Mouse (Mus musculus) kidney, postnatal 4 days (tissue): ENCODE measurements around the gene Ctrc.

Experiments
- DNase-seq, 2 experiments: peaks; one replicate each; pipeline ENCODE4 v3.0.0; 2021; ENCODE audit warnings: mixed read lengths in 2 of 2

Ctrc gene

GRCm38 (mm10) chr4:141845999-141846398, at the start of gene Ctrc:
Ctrc (minus strand) TSS chr4:141846359.
- DNase-seq = no peak

- DNase-seq = peak; percentile 56 to 65
These were observed 49.6 kb upstream of the Ctrc start for GRCm38 (mm10) chr4:141895772-141896171.

DNA sequence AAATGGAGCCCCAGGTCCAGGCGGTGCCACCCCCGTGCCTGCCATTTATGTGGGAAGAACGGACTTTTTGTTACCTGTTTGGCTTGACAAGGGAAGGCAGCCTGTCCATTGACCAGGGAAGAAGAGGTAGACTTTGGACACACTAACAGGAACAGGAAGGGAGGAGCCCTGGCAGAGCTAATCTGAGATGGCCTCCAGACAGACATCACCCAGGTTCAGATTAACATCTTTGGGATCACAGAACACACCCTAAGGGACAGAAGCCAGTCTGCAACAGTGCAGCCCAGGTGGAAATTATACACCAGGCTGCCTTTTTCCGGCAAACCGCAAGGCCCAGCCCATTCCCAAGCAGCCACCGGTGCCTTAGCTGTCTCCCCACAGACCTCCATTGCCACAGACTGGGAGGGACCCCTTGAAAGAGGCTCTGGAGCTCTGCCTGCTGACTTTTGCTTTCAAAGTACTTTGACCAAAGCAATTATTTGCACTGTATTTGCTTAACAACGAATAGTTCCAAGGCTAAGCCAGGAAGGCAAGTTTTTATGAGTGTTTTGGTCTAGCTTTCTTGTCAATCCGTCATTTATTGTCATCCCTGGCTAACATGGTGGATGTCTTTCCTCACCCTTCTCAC, 47.1 kb upstream of the Ctrc start:
- DNase-seq = no peak

- DNase-seq = no peak
These were observed 40.3 kb upstream of the Ctrc start for GRCm38 (mm10) chr4:141886385-141886968.

- DNase-seq = no peak
These were observed 39.3 kb upstream of the Ctrc start for GRCm38 (mm10) chr4:141885451-141885850.

DNA sequence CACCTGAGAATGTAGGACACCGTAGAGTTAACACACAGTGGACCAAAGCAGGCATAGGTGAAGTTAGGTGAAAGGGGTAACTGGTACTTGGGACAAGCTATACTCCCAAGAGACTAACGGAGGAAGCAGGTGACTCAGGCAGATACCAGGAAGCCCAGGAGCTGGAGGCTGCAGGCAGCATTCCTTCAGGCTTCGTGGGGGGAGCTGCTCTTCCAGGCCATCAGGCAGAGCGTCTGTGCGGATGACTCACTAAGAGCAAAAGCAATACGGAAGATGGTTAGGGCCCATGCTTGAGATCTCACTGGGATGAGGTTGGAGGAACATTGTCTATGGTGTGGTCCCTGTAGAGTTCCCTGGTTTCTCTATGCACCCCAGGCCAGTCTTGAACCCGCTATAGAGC, 36.7 kb upstream of the Ctrc start:
- no peak for DNase-seq

GRCm38 (mm10) chr4:141881950-141882349, 35.8 kb upstream of the Ctrc start:
- DNase-seq = no peak

GRCm38 (mm10) chr4:141881289-141881914, 35.2 kb upstream of the Ctrc start:
- DNase-seq = no peak

DNA sequence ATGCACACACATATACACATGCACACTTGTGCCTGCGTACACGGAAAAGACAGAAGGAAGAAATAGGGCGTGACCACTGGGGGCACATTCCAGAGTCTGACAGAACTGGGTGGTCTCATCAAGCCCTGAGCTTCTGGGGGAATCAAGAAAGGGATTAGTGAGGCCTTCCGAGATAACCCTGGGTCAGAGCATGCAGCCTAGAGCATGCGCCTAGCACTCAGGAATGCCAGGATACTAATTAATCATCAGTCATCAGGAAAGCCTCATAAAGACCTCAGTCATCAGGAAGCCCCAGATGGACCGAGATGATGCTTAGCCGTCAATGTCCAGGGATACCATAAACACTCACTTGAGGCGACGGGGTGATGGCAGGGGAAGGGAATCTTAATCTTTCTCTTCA, 33.7 kb upstream of the Ctrc start:
- DNase-seq = no peak

- DNase-seq = no peak
These were observed 32.9 kb upstream of the Ctrc start for GRCm38 (mm10) chr4:141879074-141879473.

DNA sequence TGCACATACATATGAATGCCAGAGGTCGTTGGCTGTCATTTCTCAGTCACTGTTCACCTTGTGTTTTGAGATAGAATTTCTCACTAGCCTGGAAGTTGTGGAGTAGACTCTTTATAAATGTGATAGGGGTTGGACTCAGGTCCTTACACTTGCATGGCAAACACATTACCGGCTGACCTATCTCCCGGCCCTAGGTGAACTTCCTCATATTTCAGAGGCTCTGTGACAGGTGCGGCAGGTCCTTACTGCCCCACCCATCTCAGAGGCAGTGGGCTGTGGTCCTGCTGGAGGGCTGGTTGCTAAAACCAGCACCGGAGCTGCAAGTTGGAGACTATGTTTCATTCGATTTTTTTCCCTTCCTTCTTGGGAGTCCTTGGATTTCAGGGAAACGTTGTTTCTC, 32.5 kb upstream of the Ctrc start:
- DNase-seq = no peak

DNA sequence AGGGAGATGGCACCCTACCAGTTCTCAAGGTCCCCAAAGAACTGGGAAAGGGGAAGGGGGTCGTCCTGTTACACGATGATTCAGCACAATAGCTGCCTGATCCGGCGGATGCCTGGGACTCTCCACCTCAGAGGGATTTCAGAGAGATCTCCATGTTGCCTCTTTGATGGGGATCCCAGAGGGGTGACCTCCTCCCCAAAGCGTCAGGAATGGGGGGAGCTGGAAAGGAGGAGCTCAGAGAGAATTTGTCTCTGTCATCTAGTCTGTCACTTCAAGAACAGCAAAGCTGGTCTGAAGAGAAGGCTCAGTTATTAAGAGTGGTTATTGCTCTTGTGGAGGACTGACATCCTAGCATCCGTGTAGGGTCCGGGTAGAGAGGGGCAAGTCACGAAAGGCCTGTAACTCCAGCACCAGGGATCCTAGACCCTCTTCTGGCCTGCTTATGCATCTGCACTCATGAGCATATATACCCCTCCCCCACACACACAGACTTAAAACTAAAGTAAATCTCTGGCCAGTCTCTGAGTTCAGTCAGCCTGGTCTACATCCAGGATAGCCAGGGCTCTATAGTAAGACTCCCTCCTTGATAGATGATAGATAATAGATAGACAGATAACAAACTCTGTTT, 29.4 kb upstream of the Ctrc start:
- DNase-seq = no peak

DNA sequence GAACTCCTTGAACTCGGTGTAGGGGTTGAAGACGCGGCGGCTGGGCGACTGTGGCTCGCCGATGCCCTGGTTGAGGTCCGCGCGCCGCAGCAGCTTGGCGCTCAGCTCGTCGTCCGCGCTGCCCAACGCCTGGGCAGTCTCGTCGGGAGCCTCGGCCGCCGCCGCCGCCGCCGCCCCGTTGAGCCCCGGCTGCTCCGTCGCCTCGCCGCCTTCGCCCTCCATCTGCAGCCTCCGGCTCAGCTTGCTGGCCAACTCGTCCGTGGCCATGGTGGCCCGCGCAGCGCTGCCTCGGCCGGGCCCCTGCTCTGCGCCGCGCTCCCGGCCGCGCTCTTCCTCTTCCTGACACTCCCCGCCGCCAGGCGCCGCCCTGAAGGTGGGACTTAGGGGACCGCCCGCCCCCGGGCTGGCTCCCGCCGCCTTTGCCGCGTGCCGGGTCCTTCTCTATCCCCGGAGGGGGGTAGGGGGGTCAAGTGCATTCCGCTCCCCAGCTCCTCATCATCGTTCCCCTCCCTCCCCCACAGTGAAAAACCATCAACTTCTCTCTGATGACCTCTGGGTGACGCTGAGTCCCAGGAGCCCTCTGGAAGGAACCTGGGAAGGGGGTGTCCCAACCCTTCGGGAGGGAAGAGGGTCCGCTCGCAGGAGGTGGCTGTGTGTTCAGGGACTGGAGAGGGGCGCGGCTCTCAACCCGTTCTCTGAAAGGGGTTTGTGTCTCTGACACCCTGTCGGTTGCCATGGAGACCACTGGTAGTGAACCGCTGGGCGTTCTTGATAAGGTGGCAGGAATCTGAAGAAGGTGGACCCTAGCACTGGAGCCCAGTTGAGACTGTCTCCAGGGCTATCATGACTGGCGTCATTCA, 28.7 kb upstream of the Ctrc start, which contains the start of gene Efhd2:
Gene Efhd2 (minus strand): TSS at position 320 of the 860 bp plus-strand sequence.
- peak; percentile 86 to 90 for DNase-seq

DNA sequence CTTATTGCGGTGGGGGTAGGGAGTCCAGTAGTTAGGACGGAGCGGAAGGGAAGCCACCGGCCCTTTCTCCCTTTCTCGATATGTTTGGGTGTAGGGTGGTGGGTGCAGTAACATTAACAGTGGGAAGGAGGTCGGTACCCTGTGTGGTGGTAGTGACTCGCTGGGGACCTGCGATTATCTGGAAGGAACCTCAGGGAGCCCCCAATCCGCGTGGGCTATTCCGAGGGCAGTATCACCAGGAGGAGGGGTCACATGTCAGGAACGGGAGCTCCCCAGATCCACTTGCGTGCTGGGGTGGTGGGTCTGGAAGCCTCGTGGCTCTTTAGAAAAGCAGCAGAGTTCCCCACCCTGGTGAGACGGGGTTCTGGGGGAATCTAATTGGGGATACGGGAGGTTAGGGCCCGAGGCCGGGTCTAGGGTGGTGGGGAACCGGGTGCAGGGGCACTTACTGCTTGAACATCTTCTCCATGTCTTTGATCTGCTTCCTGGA, 28.0 kb upstream of the Ctrc start:
- no peak for DNase-seq

GRCm38 (mm10) chr4:141872977-141873376, 26.8 kb upstream of the Ctrc start:
- DNase-seq = peak in 1 of 2 experiments; percentile 36

DNA sequence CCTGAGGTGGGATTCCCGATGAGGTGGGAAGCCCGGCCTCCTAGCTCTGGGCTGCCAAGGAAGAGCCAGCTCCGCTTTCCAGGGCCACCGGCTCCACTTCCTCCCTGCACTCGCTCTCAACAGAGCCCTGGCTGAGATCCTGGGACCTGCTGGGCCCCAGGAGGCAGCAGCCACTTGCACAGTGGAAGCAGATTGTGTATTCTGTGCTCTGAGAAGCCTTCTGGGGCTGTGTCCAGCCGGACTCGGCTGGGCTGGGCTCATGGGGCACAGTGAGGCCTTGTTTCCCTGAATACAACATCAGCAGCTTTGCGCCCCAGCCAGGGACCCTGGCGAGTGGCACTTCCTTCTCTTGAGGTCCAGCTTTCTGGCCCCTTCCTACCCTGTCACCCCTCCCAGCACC, 25.8 kb upstream of the Ctrc start:
- no peak for DNase-seq

DNA sequence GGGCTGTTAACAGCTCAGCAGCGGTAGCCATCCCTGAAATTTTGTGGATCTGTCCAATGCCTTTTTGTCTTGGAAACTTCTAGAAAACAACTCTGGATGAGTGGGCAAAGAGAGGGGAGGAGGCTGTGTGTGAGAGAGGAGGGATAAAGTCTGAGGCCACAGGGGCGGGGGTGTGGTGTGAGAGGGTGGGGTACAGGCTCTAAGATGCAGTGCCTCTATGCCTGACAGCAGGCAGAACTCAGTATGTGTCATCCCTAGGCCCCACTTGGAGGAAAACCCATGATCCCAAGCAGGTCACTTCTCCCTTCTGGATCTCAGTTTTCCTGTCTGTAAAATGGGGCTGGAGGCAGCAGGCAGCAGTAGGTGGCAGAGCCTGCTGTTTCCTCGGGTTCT, 25.2 kb upstream of the Ctrc start:
- no peak for DNase-seq

DNA sequence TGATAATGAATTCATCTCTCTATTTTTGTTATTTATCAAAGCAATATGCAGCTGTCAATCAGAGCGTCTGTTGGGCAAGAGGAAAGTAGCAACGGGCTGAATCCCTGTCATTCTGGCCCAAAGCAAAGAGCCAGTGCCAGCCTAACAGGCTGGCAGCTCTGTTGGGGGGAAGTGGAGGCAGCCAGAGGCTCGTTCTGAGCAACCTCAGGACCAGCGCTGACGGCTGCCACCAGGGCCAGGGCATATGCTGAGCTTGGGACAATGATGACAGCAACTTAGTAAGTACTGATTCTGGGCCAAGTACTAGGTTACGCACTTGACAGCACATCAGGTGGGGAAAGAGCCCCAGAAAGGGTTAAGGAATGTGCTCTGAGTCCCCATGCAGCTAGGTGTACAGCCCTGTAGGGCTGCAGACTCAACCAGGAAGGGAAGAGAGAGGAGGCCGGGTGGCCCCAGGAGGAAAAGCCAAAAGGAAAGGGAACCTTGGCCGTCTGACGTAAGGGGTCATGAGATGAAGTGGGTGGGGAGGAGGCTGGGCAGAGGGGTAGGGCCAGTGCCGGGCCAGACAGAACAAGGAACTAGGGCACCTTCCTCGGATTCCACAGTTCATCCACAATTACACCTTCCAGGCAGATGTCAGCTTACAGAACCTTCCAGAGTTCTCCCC, 24.6 kb upstream of the Ctrc start:
- DNase-seq = peak in 1 of 2 experiments; percentile 57

GRCm38 (mm10) chr4:141869436-141870215, 23.5 kb upstream of the Ctrc start:
- no peak for DNase-seq

- DNase-seq = no peak
These were observed 21.9 kb upstream of the Ctrc start for GRCm38 (mm10) chr4:141868051-141868450.

DNA sequence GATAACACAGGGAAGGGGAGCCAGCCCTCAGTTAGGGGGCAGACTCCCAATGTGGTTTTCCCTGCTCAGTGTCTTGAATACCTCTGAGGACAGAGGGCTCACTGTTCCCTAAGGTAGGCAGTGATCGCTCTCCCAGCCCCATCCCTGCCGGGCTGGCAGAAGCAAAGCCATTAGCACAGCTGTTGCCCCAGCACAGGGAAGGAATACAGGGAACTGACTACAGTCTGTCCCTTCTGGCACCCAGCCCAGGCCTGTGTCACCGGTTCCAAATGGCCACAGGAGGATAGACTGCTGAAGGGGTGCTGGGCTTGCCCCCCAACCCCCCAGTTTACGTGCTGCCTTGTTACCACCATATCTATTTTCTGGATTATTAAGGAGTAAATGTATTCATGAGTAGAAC, 21.3 kb upstream of the Ctrc start:
- DNase-seq = peak; percentile 72 to 73
